Mouse (Mus musculus): Measurements from ENCODE around the gene Trim9.

Trim9 gene

GRCm38 (mm10) chr12:70212501-70212900 is 134.9 kb downstream of the Trim9 start:
- no peak for DNase-seq (ENCODE audit: low spot score)

- DNase-seq (ENCODE audit: low spot score), result no peak
These were observed 139.2 kb downstream of the Trim9 start for GRCm38 (mm10) chr12:70208214-70208613.

GRCm38 (mm10) chr12:70204433-70204832 is 143.0 kb downstream of the Trim9 start:
- DNase-seq (ENCODE audit: low spot score), result no peak

- no peak for DNase-seq (ENCODE audit: low spot score)
These were observed 145.4 kb downstream of the Trim9 start for GRCm38 (mm10) chr12:70201926-70202529.

DNA sequence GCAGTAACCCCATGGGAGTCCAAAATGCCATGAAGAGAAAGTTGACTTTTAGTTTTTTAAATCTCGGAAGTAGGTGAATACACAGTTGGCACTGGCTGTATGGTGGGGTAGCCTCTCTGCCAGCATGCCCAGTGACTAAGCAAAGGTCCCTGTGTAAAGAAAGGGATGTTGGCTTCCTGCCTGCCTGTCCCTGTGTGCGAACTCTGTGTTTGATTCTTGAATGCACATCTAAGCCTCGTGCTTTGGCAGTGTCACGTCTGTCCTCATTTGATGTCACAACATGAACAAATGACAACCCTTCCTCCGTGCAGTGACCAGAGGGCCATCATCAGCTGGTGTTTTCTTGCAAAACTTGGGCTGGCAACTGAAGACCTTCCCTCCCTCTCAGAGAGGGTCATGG is 151.1 kb downstream of the Trim9 start:
- DNase-seq (ENCODE audit: low spot score), result no peak

GRCm38 (mm10) chr12:70195426-70195825 is 152.0 kb downstream of the Trim9 start:
- no peak for DNase-seq (ENCODE audit: low spot score)
